26 mouse cellular contexts compared by ENCODE assay signal in the genomic region with DNA sequence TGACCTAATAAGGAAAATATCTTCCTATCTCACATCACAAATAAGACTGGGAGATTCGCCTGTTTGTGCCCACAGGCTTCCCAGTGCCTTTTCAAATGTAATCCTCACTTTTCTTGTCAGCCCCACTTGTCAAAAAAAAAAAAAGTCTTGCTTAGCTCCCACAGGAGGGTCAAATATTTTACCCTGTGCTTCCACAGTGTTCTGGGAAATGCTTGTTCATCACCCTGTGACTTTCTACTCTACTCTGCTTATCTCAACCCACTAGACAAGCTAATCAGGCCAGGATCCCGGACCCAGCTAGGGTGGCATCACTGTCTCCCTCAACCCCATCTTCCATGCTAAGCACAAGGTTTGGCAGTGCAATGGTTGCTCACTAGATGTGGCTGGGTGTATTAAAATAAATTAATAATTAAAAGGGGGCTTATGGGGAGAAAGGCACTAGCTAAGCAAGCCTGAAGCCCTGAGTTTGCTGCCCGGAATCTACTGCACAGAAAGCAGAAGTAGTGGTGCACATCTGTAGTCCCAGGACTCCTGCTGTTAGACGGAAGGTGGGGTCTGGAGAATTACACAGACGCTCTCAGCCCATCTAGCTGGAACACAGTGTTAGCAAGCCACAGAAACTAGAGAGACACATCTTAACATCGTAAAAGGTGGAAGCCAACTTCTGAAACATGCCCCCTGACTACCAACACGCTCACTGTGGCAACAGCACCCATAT. TPM values are rescaled to one million over a fixed set of nuclear protein-coding genes. Genes with fewer than 3 reads are reported as not detected.
DNase-seq lines count a peak whose midpoint lies in the region; ATAC-seq and TF ChIP-seq lines count a peak whose summit lies in the region.
"Had no signal": no experiment of that assay in that cellular context is flagged by ENCODE, and none has a peak within 500 bp of the region (broad histone marks: within the 10 kb centered on the region; RNA-seq: fewer than 3 reads in every experiment).

No protein-coding gene starts in this region.

- no peak overlapping the region for H3K4me3 ChIP-seq in intestine, embryonic 15.5 days (replicated peaks)
- H3K4me3 ChIP-seq in intestine, postnatal 0 days (ENCODE audit: low read depth, low read length), result no peak overlapping the region
- no peak overlapping the region for H3K4me3 ChIP-seq in stomach, embryonic 15.5 days (replicated peaks)
- H3K4me3 ChIP-seq in stomach, postnatal 0 days (ENCODE audit: low read depth, low read length), result no peak overlapping the region
- H3K4me3 ChIP-seq: embryonic facial prominence, embryonic 12.5 days; heart, embryonic 10.5 days; limb, embryonic 12.5 days had no signal

- no peak overlapping the region for H3K4me2 ChIP-seq in intestine, embryonic 15.5 days (replicated peaks)
- H3K4me2 ChIP-seq in intestine, postnatal 0 days (replicated peaks; ENCODE audit: low read depth), result no peak overlapping the region
- no peak overlapping the region for H3K4me2 ChIP-seq in stomach, embryonic 15.5 days
- H3K4me2 ChIP-seq in stomach, postnatal 0 days (replicated peaks; ENCODE audit: low read depth), result no peak overlapping the region
- H3K4me2 ChIP-seq: embryonic facial prominence, embryonic 12.5 days; limb, embryonic 12.5 days had no signal

- H3K36me3 ChIP-seq in intestine, embryonic 15.5 days, result no peaks in the 10 kb centered on the region
- H3K36me3 ChIP-seq in intestine, postnatal 0 days (ENCODE audit: control insufficient read depth, insufficient read depth), result no peaks in the 10 kb centered on the region
- no peaks in the 10 kb centered on the region for H3K36me3 ChIP-seq in stomach, embryonic 15.5 days
- H3K36me3 ChIP-seq in stomach, postnatal 0 days (ENCODE audit: control insufficient read depth, insufficient read depth, low read length), result no peaks in the 10 kb centered on the region
- H3K36me3 ChIP-seq: embryonic facial prominence, embryonic 12.5 days; heart, embryonic 10.5 days; limb, embryonic 12.5 days had no signal

- no peak overlapping the region for H3K9ac ChIP-seq in intestine, embryonic 15.5 days
- H3K9ac ChIP-seq in intestine, postnatal 0 days (ENCODE audit: low read depth, low read length), result no peak overlapping the region
- H3K9ac ChIP-seq in stomach, embryonic 15.5 days, result no peak overlapping the region
- H3K9ac ChIP-seq in stomach, postnatal 0 days (ENCODE audit: low read length), result no peak overlapping the region
- H3K9ac ChIP-seq: embryonic facial prominence, embryonic 12.5 days; limb, embryonic 12.5 days had no signal

- no peak for ATAC-seq in intestine, embryonic 15.5 days
- no peak for ATAC-seq in intestine, postnatal 0 days
- ATAC-seq in stomach, embryonic 15.5 days (ENCODE audit: insufficient read depth, low FRiP score, low read depth), result no peak
- ATAC-seq in stomach, postnatal 0 days (ENCODE audit: low FRiP score, low TSS enrichment), result no peak
- peak; percentile 68 to 73; a peak in 3 of 4 replicates for ATAC-seq in hematopoietic stem cell, adult 5-6 weeks (replicated peaks in 1 of 2; ENCODE audit: insufficient read depth in 1 of 2, low FRiP score in 2 of 2, low TSS enrichment in 1 of 2, low read depth in 1 of 2, poor library complexity in 2 of 2, severe bottlenecking in 2 of 2)
- ATAC-seq: CD4-positive, CD25-positive, alpha-beta regulatory T cell, adult 4 months; forebrain, embryonic 14.5 days; hindbrain, postnatal 0 days had no signal

- no peak for DNase-seq in stomach, postnatal 0 days (ENCODE audit: low spot score)
- DNase-seq in yolk sac, embryonic 10.5 days (ENCODE audit: low spot score), result peak; percentile 18
- DNase-seq in embryo, embryonic 10 days (ENCODE audit: low spot score), result no peak
- no peak for DNase-seq in ovary, postnatal 36 days (ENCODE audit: low spot score)
- DNase-seq: adrenal gland, adult 8-10 months; cerebellum, adult 2 months; cerebellum, postnatal 14 days; embryo, embryonic 11 days; gastrocnemius, postnatal 14 days; heart, adult 11 months; kidney, adult 11 months; kidney, postnatal 25 days; lung, postnatal 14 days; midbrain, embryonic 14.5 days; thymus, adult 2 months; thymus, postnatal 36 days had no signal

- no peaks in the 10 kb centered on the region for H3K9me3 ChIP-seq in intestine, embryonic 15.5 days
- H3K9me3 ChIP-seq in intestine, postnatal 0 days (ENCODE audit: control insufficient read depth), result no peaks in the 10 kb centered on the region
- no peaks in the 10 kb centered on the region for H3K9me3 ChIP-seq in stomach, embryonic 15.5 days
- H3K9me3 ChIP-seq in stomach, postnatal 0 days (ENCODE audit: control insufficient read depth, low read length), result no peaks in the 10 kb centered on the region
- H3K9me3 ChIP-seq: embryonic facial prominence, embryonic 12.5 days; heart, embryonic 10.5 days; limb, embryonic 12.5 days had no signal

- no peak for TF ChIP-seq CTCF in intestine, postnatal 0 days (IDR thresholded peaks at IDR 0.05; ENCODE audit: low read depth)
- TF ChIP-seq CTCF in stomach, postnatal 0 days (IDR thresholded peaks at IDR 0.05; ENCODE audit: low read depth), result no peak

- 0 out of 2 replicates have a peak, but pooled peaks cover 9% of the 10 kb centered on the region for H3K4me1 ChIP-seq in intestine, embryonic 15.5 days (replicated peaks)
- no peaks in the 10 kb centered on the region for H3K4me1 ChIP-seq in intestine, postnatal 0 days (replicated peaks; ENCODE audit: control insufficient read depth, insufficient read depth, low read length)
- H3K4me1 ChIP-seq in stomach, embryonic 15.5 days, result peaks cover 7% of the 10 kb centered on the region; the same call in 1 of the 2 replicates
- H3K4me1 ChIP-seq in stomach, postnatal 0 days (replicated peaks; ENCODE audit: control insufficient read depth, insufficient read depth), result no peaks in the 10 kb centered on the region

- TF ChIP-seq EP300 in stomach, postnatal 0 days (optimal IDR thresholded peaks at IDR 0.05), result no peak

- 69% methylated on average over 7 of the region's 7 CpGs for WGBS in intestine, embryonic 15.5 days
- WGBS in intestine, postnatal 0 days, result 73% methylated on average over 7 of the region's 7 CpGs
- WGBS in stomach, embryonic 15.5 days, result 76% methylated on average over 7 of the region's 7 CpGs
- 80% methylated on average over 7 of the region's 7 CpGs for WGBS in stomach, postnatal 0 days

- peak overlapping the region; percentile 17; the same call in 1 of the 2 replicates for H3K27ac ChIP-seq in intestine, embryonic 15.5 days
- H3K27ac ChIP-seq in intestine, postnatal 0 days (ENCODE audit: low read depth, low read length), result no peak overlapping the region
- peak overlapping the region; percentile 21; the same call in 1 of the 2 replicates for H3K27ac ChIP-seq in stomach, embryonic 15.5 days
- H3K27ac ChIP-seq in stomach, postnatal 0 days (replicated peaks), result no peak overlapping the region
- H3K27ac ChIP-seq: embryonic facial prominence, embryonic 12.5 days; heart, embryonic 10.5 days; hindbrain, postnatal 0 days; limb, embryonic 12.5 days had no signal

- no peaks in the 10 kb centered on the region for H3K27me3 ChIP-seq in intestine, embryonic 15.5 days (replicated peaks)
- no peaks in the 10 kb centered on the region for H3K27me3 ChIP-seq in intestine, postnatal 0 days (replicated peaks; ENCODE audit: control insufficient read depth, insufficient read depth, low read length)
- H3K27me3 ChIP-seq in stomach, embryonic 15.5 days (replicated peaks), result no peaks in the 10 kb centered on the region
- no peaks in the 10 kb centered on the region for H3K27me3 ChIP-seq in stomach, postnatal 0 days (ENCODE audit: control insufficient read depth, insufficient read depth, low read length)
- H3K27me3 ChIP-seq: embryonic facial prominence, embryonic 12.5 days; limb, embryonic 12.5 days had no signal

RNA-seq across cellular contexts. Expression of a gene that starts 46.2 kb away (rescaled TPM):
- 281 and 299 TPM in 2 replicates for polyA plus RNA-seq in intestine, embryonic 15.5 days (2015; fragmentation: Nextera tagmentation; extraction: Ambion mirVana)
- 144 and 152 TPM in 2 replicates for polyA plus RNA-seq in intestine, postnatal 0 days (2015; fragmentation: Nextera tagmentation; extraction: Ambion mirVana)
- 293 and 335 TPM in 2 replicates for polyA plus RNA-seq in stomach, embryonic 15.5 days (2015; fragmentation: Nextera tagmentation; extraction: Ambion mirVana)
- 173 and 187 TPM in 2 replicates for polyA plus RNA-seq in stomach, postnatal 0 days (2015; fragmentation: Nextera tagmentation; extraction: Ambion mirVana)
- 237 and 247 TPM in 2 replicates for total RNA-seq in hematopoietic stem cell, adult 5-6 weeks (2017)

Comparison
In these comparisons a context has a peak if more than half of its experiments do, and no peak if none do; other contexts are left out.
1. H3K27ac ChIP-seq: peak in intestine, embryonic 15.5 days (single experiment) and stomach, embryonic 15.5 days (single experiment); none in intestine, postnatal 0 days (single experiment) and stomach, postnatal 0 days (single experiment).
2. ATAC-seq: peak in hematopoietic stem cell, adult 5-6 weeks (2 of 2); none in intestine, embryonic 15.5 days (single experiment), intestine, postnatal 0 days (single experiment), stomach, embryonic 15.5 days (single experiment) and stomach, postnatal 0 days (single experiment).